Mouse (Mus musculus): Measurements from ENCODE around the gene Pdgfb.

The Pdgfb gene

DNA sequence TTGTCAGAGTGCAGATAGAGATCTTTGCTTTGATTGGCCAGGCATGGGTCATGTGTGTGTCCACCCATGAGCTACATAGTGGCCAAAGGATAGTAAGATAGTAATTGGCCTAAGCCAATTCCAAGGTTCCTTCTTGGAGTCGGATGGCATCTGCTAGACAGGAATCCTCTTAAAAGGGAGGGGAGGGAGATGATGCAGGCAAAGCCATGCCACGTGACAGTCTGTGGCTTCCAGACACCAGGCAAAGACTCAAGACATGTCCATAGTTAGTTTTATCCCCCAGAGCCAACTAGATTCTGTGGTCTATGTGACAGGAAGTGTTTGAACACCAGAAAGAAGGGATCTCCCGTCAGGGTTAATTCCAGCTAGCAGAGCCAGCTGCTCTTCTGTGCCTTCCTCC lies 56.4 kb downstream of the Pdgfb start:
- DNase-seq (ENCODE audit: low read depth, low spot score), result no peak

DNA sequence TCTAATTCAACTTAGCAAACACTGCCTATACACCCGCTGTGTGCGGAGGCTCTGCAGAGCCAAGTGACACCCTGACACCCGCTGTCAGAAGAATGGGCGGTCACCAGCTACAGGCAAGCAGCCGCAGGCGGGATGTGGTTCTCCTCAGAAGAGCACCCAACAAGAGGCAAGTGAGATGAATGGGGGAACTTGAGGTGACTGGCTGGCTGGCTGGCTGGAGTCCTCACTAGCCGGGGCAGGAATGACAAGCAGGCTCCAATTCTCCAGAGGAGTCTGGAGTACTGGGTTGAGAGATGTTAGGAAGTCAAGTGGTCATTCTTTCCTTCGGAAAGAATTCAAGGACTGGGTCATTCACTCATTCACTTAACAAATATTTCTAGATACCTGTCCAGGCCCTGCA lies 58.2 kb downstream of the Pdgfb start:
- DNase-seq (ENCODE audit: low read depth, low spot score), result no peak

DNA sequence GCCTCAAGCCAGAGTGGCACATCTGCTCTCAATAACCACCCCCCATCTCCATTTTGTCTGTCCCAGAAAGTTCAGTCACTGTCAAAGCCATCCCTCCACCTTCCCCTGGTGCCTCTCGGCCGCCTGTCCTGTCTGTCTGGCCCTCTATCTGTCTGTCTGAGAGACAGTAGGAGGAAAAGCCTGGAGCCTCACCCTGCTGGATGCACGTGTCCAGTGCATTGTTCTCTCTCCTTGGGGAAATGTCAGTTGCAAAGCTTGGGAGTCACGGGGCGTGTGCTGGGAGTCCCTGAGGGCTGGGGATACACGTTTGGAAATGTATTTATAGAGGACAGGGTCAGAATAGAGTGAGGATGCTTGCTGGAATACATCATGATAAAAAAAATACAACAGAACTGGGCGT lies 61.3 kb downstream of the Pdgfb start:
- no peak for DNase-seq (ENCODE audit: low read depth, low spot score)

DNA sequence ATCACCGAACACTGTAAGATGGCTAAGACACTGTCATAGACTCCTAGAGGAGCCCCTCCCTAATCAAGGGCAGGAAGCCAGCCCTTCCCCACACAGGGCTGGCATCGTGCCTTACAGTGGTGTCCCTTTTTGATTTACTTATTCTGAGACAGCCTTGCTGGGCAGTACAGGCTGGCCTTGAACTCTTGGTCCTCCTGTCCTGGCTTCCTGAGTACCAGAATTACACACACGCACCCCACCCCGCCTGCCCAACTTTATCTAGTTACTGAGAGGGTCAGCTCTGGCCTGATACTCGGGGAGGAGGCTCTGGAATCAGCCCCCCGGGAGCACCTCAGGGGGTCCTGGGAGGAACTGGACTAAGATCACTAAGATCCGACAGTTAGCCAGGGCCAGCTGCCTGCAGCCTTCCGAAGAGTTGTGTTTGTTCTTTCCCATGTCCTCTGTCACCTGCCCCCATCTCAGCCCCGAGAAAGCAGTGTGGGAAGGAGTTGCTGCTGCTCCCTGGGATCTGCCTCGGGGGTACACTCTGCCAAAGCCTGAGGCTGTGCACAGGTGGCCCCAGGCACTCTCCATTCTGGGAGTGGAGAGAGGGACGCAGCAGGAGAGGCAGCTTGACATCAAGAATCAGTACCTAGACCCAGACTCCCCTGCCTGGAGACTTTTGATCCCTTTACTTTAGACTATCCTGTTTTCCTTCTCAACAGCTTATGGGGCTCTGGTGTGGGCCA lies 62.1 kb downstream of the Pdgfb start:
- no peak for DNase-seq (ENCODE audit: low read depth, low spot score)

DNA sequence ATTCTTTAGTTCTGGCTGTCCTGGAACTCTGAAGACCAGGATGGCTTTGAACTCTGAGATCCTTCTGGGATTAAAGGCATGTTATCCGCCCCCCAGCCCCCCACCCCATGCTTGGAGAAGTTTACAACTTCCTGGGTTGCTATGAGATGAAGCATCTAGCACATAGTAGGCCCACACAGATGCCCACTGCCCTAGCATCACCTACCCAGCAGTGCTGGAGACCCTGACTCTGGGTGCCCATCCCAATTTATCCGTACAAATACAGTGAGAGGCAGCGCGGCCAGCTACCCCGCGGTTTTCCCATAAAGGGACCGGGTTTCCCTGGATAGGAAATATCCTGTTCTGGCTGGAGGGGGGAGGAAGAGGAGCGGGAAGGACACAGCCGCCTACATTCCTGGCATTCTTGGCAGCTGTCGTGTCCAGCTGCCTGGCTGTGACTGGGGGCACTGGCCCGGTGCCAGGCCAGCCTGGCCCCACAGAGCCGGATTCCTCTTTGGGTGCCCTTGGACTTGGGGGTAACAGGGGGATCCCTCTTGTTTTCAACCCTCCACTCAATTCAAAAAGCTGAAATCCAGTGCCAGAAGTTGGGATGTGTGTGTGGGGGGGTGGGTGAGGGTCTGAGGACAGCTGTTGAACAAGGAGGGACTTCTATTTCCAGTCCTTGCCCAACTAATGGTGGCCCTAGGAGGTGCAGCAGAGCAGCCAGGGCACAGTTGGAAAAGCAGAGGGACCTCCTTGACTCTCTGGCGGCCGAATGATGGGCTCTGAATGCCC lies 62.9 kb downstream of the Pdgfb start:
- DNase-seq (ENCODE audit: low read depth, low spot score), result peak; percentile 67

DNA sequence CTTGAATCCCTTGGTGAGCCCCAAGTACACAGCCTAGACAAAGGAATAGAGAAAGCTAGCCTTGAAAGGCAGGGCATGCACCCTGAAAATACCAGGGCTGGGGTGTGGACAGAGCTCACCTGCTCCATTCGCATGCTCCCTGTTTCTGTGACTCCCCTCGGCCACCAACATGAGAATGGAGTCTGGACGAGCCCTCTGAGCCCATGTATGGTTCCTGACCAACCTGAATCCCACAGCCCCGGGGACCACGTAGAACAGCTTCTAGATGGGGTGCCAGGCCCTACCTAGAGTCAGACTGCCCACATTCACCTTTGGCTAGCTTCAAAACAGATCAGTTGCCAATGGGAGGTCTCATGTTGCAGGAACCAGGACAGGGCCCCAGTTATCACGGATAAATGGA lies 63.6 kb downstream of the Pdgfb start:
- no peak for DNase-seq (ENCODE audit: low read depth, low spot score)

DNA sequence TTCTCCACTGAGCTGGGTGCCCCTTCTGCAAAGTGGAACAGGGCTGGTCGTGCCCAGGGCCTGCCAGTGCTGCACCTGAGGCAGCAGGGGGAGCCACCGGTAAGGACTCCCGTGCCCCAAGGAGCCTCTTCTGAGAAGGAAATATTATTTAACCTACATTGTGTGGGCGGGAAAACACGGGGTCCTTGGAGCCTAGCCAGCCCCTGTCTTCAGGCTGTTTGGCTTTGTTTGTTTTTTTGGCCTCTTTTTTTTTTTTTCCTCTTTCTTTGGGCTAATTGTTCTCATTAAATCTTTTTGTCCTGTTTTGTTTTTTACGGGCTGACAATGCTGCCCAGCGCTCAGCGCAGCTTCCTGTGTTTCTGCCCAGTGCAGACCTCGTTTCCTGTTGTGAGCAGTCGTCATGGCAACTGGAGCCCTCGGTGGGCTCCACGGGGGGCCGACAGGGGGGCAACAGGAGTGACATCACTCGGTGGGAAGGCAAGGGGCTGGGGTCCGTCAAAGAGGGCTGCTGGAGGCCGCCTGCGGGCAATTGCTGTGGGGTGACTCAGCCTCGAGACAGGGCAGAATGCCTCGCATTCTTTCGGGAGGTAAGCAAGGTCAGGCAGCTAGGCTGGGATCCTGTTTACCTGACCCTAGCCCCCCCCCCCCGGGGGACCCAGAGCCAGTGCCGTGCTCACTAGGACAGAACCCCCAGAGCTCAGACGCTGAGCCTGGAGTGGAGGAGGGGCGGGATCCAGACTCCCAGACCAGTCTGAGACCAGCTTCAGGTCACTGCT lies 64.3 kb downstream of the Pdgfb start:
- DNase-seq (ENCODE audit: low read depth, low spot score), result peak; percentile 90

DNA sequence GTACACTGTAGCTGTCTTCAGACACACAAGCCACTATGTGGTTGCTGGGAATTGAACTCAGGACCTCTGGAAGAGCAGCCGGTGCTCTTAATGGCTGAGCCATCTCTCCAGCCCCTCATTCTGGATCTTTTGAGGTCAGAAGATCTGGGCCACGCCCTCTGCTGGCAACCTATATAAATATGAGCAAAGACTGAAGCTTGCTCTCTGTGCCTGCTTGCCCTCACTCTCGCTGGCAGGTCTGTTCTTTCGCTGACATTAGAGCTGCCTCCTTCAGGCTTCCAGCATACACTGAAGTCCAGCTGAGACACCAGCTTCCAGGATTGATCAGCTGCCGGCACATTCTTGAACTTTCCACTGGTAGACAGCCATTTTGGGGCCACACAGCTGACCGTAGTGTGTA lies 67.1 kb downstream of the Pdgfb start:
- no peak for DNase-seq (ENCODE audit: low read depth, low spot score)

DNA sequence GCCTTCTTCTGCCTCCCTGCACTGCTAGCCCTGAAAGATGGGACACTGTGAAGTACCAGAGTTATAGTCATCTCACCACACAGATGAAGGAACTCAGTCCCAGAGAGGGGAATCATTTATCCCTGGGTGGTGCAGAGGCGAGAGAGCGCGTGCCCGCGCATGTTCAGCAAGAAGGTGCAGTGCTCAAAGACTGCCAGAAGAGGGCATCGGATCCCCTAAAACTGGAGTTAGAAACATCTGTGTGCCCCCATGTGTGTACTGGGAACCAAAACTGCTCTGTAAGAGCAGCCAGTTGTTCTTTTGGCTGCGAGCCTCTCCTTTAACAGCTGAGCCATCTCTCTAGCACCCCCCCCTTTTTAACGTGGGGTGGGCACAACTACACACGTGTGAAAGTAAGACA lies 68.0 kb downstream of the Pdgfb start:
- peak; percentile 37 for DNase-seq (ENCODE audit: low read depth, low spot score)

DNA sequence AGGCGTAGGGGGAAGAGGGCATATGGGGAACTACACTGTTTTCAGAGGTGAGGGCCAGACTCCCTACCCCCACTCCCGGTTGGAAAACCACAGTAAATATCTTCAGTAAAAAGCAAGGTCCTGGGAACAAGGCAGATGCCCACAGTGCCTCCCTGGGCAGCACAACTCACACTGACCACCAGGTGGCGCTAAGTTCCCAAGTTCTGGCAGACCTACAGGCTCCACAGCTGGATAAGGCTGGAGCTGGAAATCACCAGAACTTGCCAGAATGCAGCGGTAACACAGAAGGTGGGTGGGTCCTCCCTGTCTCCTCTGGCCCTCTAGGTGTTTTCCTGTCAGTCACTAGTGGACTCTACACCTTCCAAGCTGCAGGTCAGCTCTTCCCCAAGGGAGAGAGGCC lies 68.8 kb downstream of the Pdgfb start:
- DNase-seq (ENCODE audit: low read depth, low spot score), result peak; percentile 93

Measured in mesoderm, embryonic 11.5 days (tissue).